Mouse (Mus musculus) myocyte (in vitro differentiated cells): Measurements from ENCODE around the gene Opn4.

Experiments used
- MAX ChIP-seq: IDR thresholded peaks from one replicate; pipeline ENCODE4 v1.6.1; 2011; ENCODE audit warnings: low read depth, mild to moderate bottlenecking, control low read depth
- MYOG ChIP-seq, 3 experiments: IDR thresholded peaks; one replicate each; pipeline ENCODE4 v1.6.1; 2011; ENCODE audit warnings: control low read depth in 2 of 3, low read depth in 2 of 3, mild to moderate bottlenecking in 2 of 3; ENCODE audit not compliant: insufficient read length in 2 of 3, control insufficient read depth in 1 of 3, insufficient read depth in 1 of 3
- POLR2A ChIP-seq: IDR thresholded peaks from one replicate; pipeline ENCODE4 v1.6.1; 2011; ENCODE audit warnings: low read depth, mild to moderate bottlenecking, control low read depth, moderate library complexity; ENCODE audit not compliant: insufficient read length
- REST ChIP-seq: IDR thresholded peaks from one replicate; pipeline ENCODE4 v1.6.1; 2011; ENCODE audit warnings: mild to moderate bottlenecking, control low read depth, moderate library complexity; ENCODE audit not compliant: insufficient read depth, insufficient read length
- TCF12 ChIP-seq: IDR thresholded peaks from one replicate; pipeline ENCODE4 v1.6.1; 2011; ENCODE audit warnings: mild to moderate bottlenecking, control low read depth; ENCODE audit not compliant: poor library complexity, insufficient read depth, severe bottlenecking

DNA sequence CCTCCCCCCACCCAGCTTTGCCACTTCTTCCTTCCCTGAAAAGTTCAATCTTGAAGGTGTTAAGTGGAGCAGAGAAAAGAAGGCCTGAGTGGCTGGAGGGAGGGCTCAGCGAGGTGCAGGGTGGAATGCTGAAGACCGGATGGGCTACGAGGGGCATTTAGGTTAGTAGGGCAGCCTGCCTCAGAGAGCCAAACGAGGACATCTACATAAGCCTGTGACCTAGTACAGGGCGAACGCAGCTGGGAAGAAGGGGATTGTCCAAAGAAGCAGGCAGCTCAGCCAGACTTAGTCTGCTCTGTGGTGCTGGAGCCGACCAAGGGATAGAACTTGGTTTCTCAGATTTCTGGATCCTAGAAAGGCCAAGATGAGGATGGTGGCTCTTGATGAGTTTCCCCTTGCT lies 44.2 kb upstream of the Opn4 start:
- TF ChIP-seq TCF12 (no peak), POLR2A (no peak), MYOG (IDR thresholded peaks at IDR 0.05; ENCODE audit: control insufficient read depth in 1 of 3, insufficient read depth in 1 of 3, insufficient read length in 2 of 3, low read depth in 2 of 3) (no peak), REST (no peak), MAX (no peak)
